Mouse (Mus musculus): ENCODE results near the gene Fap. TPM values are rescaled to one million over a fixed set of nuclear protein-coding genes. Genes with fewer than 3 reads are reported as not detected.

Fap gene
- polyA plus RNA-seq, 1 experiment from 2014 or later, result 2.0 TPM

DNA sequence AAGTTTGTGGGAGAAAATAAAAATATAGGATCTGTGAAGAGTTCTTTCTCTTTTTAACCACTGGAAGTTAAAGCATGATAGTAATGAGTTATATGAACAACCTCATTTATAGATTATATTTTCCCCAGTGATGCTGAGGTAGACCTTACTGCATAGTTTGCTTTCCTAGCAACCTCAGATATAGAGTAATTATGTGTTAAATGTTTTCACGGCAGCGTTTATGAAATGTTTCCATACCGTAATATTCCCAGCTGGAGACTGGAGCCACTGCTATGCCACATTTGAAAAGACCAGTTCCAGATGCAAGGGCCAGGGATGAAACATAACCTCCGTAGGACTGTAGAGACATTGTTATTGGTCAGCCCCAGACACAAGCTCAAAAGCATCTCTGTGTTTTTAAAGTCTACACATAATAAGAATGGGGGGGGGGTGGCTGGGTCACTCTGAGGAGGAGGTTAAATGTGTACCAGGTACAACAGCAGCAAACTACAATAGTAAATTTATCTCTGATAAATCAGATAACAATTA lies 69.5 kb downstream of the Fap start:
- Histone ChIP-seq H3K27ac (ENCODE audit: low read depth) (no peak overlapping the region), H3K9me3 (ENCODE audit: low read depth, low read length) (no peaks in the 10 kb centered on the region), H3K36me3 (ENCODE audit: insufficient read depth) (no peaks in the 10 kb centered on the region), H3K4me3 (ENCODE audit: low read depth, low read length) (no peak overlapping the region), H3K4me1 (ENCODE audit: insufficient read depth) (no peaks in the 10 kb centered on the region), H3K27me3 (ENCODE audit: insufficient read depth, low read length) (no peaks in the 10 kb centered on the region), H3K4me2 (no peak overlapping the region), H3K9ac (no peak overlapping the region)
- no peak for TF ChIP-seq CTCF (IDR thresholded peaks at IDR 0.05; ENCODE audit: low read depth)
- DNase-seq (peak; percentile 16), ATAC-seq (ENCODE audit: insufficient read depth) (no peak)
- WGBS, result 52% methylated on average over 4 of the region's 4 CpGs

DNA sequence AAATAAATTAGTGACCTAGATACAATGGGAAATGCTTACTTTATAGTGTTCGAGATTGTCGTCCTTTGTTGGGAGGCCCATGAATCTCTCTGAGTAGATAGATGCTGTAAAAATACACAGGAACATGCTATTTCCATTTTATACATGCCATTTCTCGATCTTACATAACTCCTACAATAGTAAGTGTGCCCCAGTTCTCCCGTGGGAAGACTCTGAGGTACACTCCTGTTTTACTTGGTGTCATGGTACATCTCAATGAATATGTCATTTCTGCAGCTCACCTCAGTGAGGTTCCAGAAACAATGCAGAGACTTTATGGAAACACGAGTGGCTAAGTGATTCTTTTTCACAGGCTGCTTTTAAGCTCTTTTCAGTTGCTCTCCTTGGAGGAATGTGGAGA lies 70.5 kb downstream of the Fap start:
- Histone ChIP-seq H3K36me3 (ENCODE audit: insufficient read depth) (no peaks in the 10 kb centered on the region), H3K9ac (no peak overlapping the region), H3K27me3 (ENCODE audit: insufficient read depth, low read length) (no peaks in the 10 kb centered on the region), H3K27ac (ENCODE audit: low read depth) (no peak overlapping the region), H3K4me3 (ENCODE audit: low read depth, low read length) (no peak overlapping the region), H3K4me2 (no peak overlapping the region), H3K4me1 (ENCODE audit: insufficient read depth) (no peaks in the 10 kb centered on the region), H3K9me3 (ENCODE audit: low read depth, low read length) (no peaks in the 10 kb centered on the region)
- WGBS, result 65% methylated on average over 5 of the region's 5 CpGs
- ATAC-seq (ENCODE audit: insufficient read depth), result no peak
- DNase-seq, result no peak
- no peak for TF ChIP-seq CTCF (IDR thresholded peaks at IDR 0.05; ENCODE audit: low read depth)

DNA sequence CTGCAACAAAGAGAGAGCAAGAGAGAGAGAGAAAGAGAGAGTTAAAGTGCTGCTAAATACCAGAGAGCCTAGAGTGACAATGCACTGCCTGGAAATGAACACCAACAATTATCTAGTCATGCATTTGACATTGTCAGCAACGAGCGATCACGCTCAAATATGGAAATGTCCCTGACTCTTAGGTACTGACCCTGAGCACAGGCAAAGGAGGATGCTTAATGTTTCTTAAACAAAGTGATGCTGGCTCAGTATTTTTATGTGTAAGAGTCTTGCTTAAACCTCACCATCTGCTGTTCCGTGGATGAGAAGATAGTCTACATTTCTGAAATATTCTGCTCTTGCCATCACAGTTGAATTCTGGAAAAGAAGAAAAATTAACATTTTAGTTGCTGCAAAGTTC lies 71.4 kb downstream of the Fap start:
- Histone ChIP-seq H3K36me3 (ENCODE audit: insufficient read depth) (no peaks in the 10 kb centered on the region), H3K4me2 (no peak overlapping the region), H3K9ac (no peak overlapping the region), H3K4me1 (ENCODE audit: insufficient read depth) (no peaks in the 10 kb centered on the region), H3K27ac (ENCODE audit: low read depth) (0 out of 2 replicates have a peak overlapping the region, but pooled peaks have one; percentile 2), H3K4me3 (ENCODE audit: low read depth, low read length) (no peak overlapping the region), H3K9me3 (ENCODE audit: low read depth, low read length) (no peaks in the 10 kb centered on the region), H3K27me3 (ENCODE audit: insufficient read depth, low read length) (no peaks in the 10 kb centered on the region)
- ATAC-seq (ENCODE audit: insufficient read depth), result no peak
- DNase-seq, result no peak
- 71% methylated on average over 4 of the region's 4 CpGs for WGBS
- TF ChIP-seq CTCF (IDR thresholded peaks at IDR 0.05; ENCODE audit: low read depth), result no peak

DNA sequence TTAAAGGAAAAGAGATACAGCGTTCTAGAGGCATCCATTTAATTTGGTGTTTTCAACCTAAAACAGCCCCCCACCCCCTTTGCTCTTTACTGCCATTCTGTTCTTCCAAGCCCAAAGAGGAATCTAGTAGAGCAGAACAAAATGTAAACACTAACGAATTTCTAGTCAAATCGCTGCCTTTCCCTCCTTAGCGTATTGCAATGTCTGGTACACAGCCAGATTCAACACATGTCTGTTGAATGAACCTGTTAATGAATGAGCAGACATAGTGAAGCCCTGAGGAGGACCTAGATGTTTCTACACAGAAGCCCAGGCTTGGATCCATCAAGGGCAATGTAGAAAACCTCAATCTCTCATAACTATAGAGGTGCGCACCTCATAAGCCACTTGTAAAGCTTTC lies 75.1 kb downstream of the Fap start:
- 81% methylated on average over 5 of the region's 5 CpGs for WGBS
- Histone ChIP-seq H3K9me3 (ENCODE audit: low read depth, low read length) (no peaks in the 10 kb centered on the region), H3K4me1 (ENCODE audit: insufficient read depth) (no peaks in the 10 kb centered on the region), H3K4me2 (no peak overlapping the region), H3K4me3 (ENCODE audit: low read depth, low read length) (no peak overlapping the region), H3K9ac (no peak overlapping the region), H3K36me3 (ENCODE audit: insufficient read depth) (no peaks in the 10 kb centered on the region), H3K27ac (ENCODE audit: low read depth) (no peak overlapping the region), H3K27me3 (ENCODE audit: insufficient read depth, low read length) (no peaks in the 10 kb centered on the region)
- TF ChIP-seq CTCF (IDR thresholded peaks at IDR 0.05; ENCODE audit: low read depth), result no peak
- DNase-seq, result no peak
- ATAC-seq (ENCODE audit: insufficient read depth), result no peak

DNA sequence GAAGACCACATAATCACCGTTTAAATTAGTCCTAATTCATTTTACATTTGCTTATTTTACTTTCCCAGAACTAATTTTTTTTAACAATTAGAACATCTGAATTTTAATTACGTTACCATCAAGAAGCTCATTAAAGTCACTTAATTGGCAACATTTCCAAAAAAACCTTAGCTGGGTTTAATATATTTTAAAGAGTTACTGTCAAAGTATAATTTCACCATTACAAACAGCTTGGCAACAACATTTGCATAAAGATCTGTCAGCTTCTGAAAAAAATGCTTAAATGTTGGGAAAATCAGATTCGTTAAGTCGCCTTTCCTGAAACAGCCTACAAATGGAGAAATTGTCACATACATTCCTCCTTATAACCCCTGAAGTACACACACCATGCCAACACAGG lies 75.8 kb downstream of the Fap start:
- no peak for TF ChIP-seq CTCF (IDR thresholded peaks at IDR 0.05; ENCODE audit: low read depth)
- no peak overlapping the region for H3K4me2 ChIP-seq
- H3K36me3 ChIP-seq (ENCODE audit: insufficient read depth), result no peaks in the 10 kb centered on the region
- no peak overlapping the region for H3K27ac ChIP-seq (ENCODE audit: low read depth)
- no peaks in the 10 kb centered on the region for H3K9me3 ChIP-seq (ENCODE audit: low read depth, low read length)
- H3K4me3 ChIP-seq (ENCODE audit: low read depth, low read length), result no peak overlapping the region
- H3K4me1 ChIP-seq (ENCODE audit: insufficient read depth), result no peaks in the 10 kb centered on the region
- DNase-seq (no peak), ATAC-seq (ENCODE audit: insufficient read depth) (no peak)
- 91% methylated on average over 4 of the region's 4 CpGs for WGBS
- H3K9ac ChIP-seq, result no peak overlapping the region
- no peaks in the 10 kb centered on the region for H3K27me3 ChIP-seq (ENCODE audit: insufficient read depth, low read length)

DNA sequence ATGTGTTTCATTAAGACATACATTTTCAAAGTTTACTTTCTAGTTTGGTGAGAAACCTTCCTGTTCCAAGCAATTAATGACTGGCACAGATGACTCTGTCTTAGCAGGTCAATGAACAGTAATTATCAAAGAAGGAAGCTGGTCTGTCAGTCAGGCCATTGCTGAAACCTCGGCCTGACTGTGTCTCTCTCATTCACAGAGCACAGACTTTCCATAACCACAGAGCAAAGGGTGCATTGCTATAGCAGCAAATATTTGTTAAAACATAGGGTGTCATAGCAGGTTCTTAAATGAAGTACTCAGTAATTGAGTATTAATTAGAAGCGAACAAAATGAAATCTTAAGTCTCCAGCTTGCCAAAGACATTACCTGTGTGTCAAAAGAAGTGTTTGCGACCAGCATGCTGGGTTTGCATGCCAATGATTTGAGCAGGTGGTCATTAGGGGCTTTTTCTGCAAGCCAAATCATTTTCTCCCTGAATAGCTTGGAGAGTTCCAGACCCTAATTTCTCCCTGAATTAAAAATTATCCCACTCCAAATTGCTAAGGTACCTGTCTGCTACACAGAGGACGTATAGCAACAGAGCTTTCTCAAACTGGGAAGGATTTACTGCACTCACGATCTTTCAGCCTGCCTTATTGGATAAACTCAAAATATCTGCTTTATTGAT lies 76.4 kb downstream of the Fap start:
- 79% methylated on average over 5 of the region's 5 CpGs for WGBS
- H3K4me1 ChIP-seq (ENCODE audit: insufficient read depth), result no peaks in the 10 kb centered on the region
- ATAC-seq (ENCODE audit: insufficient read depth) (no peak), DNase-seq (no peak)
- TF ChIP-seq CTCF (IDR thresholded peaks at IDR 0.05; ENCODE audit: low read depth), result no peak
- H3K4me3 ChIP-seq (ENCODE audit: low read depth, low read length), result no peak overlapping the region
- H3K27me3 ChIP-seq (ENCODE audit: insufficient read depth, low read length), result no peaks in the 10 kb centered on the region
- H3K9me3 ChIP-seq (ENCODE audit: low read depth, low read length), result no peaks in the 10 kb centered on the region
- no peak overlapping the region for H3K9ac ChIP-seq
- H3K27ac ChIP-seq (ENCODE audit: low read depth), result no peak overlapping the region
- H3K4me2 ChIP-seq, result no peak overlapping the region
- H3K36me3 ChIP-seq (ENCODE audit: insufficient read depth), result no peaks in the 10 kb centered on the region

DNA sequence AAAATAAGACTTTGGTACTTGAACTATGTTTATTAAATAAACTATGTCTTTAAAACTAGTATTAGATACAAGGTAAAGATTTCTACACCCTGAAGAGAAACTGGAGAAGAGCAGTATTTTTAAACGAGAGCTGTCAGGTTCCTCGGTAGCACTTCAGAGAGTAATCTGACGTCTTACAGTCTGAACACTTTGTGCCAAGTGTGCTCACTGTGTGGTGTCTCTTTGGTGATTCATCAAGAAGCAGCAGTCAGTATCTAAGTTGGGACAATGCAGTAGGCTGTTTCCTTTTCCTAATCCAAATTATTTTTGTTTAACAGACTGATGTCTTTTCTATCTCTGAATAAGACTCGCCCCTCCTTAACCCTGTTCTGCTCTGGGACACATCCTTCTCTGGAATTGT lies 78.5 kb downstream of the Fap start:
- Histone ChIP-seq H3K9me3 (ENCODE audit: low read depth, low read length) (no peaks in the 10 kb centered on the region), H3K27me3 (ENCODE audit: insufficient read depth, low read length) (no peaks in the 10 kb centered on the region), H3K9ac (no peak overlapping the region), H3K4me2 (no peak overlapping the region), H3K27ac (ENCODE audit: low read depth) (no peak overlapping the region), H3K4me1 (ENCODE audit: insufficient read depth) (no peaks in the 10 kb centered on the region), H3K4me3 (ENCODE audit: low read depth, low read length) (no peak overlapping the region), H3K36me3 (ENCODE audit: insufficient read depth) (no peaks in the 10 kb centered on the region)
- ATAC-seq (ENCODE audit: insufficient read depth) (no peak), DNase-seq (no peak)
- TF ChIP-seq CTCF (IDR thresholded peaks at IDR 0.05; ENCODE audit: low read depth), result no peak
- WGBS, result 48% methylated on average over 4 of the region's 4 CpGs
